ENCODE assay signal across 7 mouse cellular contexts in genomic region chrX:102215356-102215755, GRCm38 (mm10). TPM values are rescaled to one million over a fixed set of nuclear protein-coding genes. Genes with fewer than 3 reads are reported as not detected.
DNase-seq lines count a peak whose midpoint lies in the region; ATAC-seq and TF ChIP-seq lines count a peak whose summit lies in the region.
"Not testable (repeated sequence)": the region's sequence is repeated elsewhere in the genome, so short reads cannot be mapped to it uniquely, and the experiment has no call there.

No protein-coding gene starts in this region.

- H3K4me3 ChIP-seq in heart, postnatal 0 days (ENCODE audit: low read depth, low read length): not testable (repeated sequence)

- not testable (repeated sequence) for ATAC-seq in heart, postnatal 0 days (ENCODE audit: insufficient read depth, low read depth)

- not testable (repeated sequence) for H3K4me1 ChIP-seq in heart, postnatal 0 days (ENCODE audit: control insufficient read depth, insufficient read depth)

- not testable (repeated sequence) for H3K27ac ChIP-seq in heart, postnatal 0 days (ENCODE audit: low read depth)

- H3K9me3 ChIP-seq in heart, postnatal 0 days (replicated peaks; ENCODE audit: control insufficient read depth, low read length): not testable (repeated sequence)

- not testable (repeated sequence) for H3K9ac ChIP-seq in heart, postnatal 0 days (replicated peaks; ENCODE audit: low read depth, low read length)

- not testable (repeated sequence) for H3K27me3 ChIP-seq in heart, postnatal 0 days (ENCODE audit: control insufficient read depth, insufficient read depth, low read length)

- H3K36me3 ChIP-seq in heart, postnatal 0 days (replicated peaks; ENCODE audit: control insufficient read depth, insufficient read depth, low read length): not testable (repeated sequence)

- TF ChIP-seq CTCF in heart, postnatal 0 days (IDR thresholded peaks at IDR 0.05; ENCODE audit: low read depth): peak; percentile 27; the same call in 1 of the 2 replicates

- WGBS in heart, postnatal 0 days: 38% methylated on average over 9 of the region's 9 CpGs

- H3K4me2 ChIP-seq in heart, postnatal 0 days (ENCODE audit: low read depth, low read length): not testable (repeated sequence)

- TF ChIP-seq EP300 in heart, postnatal 0 days (IDR thresholded peaks at IDR 0.05; ENCODE audit: low read depth): not testable (repeated sequence)

- DNase-seq in MN1 (ENCODE audit: low spot score): peak; percentile 10
- peak; percentile 9 for DNase-seq in c-Kit-negative CD71-positive TER-119-positive erythroid progenitor cells, embryonic 14.5 days (ENCODE audit: low read depth, low spot score)
- peak; percentile 65 for DNase-seq in embryo, embryonic 10.5 days (ENCODE audit: low spot score)
- DNase-seq in heart, postnatal 0 days (ENCODE audit: low spot score): not testable (repeated sequence)
- DNase-seq in kidney, postnatal 14 days: peak; percentile 5
- DNase-seq in lung, postnatal 10 days: peak; percentile 19
- peak; percentile 17 for DNase-seq in retina, postnatal 7 days (ENCODE audit: low read depth, low spot score)

RNA-seq across cellular contexts. Expression of gene Rps4x, which starts 26.2 kb away (rescaled TPM):
- total RNA-seq in heart, postnatal 0 days (2014; rRNA removed; ENCODE audit: low replicate concordance): 985 and 1,055 TPM in 2 replicates
- 388 and 415 TPM in 2 replicates for polyA plus RNA-seq in heart, postnatal 0 days (2015; fragmentation: Nextera tagmentation; extraction: Ambion mirVana)

RNA-seq across cellular contexts. Expression of gene Cited1, which starts 36.6 kb away (rescaled TPM):
- 163 TPM in 2 replicates for total RNA-seq in heart, postnatal 0 days (2014; rRNA removed; ENCODE audit: low replicate concordance)
- 199 and 208 TPM in 2 replicates for polyA plus RNA-seq in heart, postnatal 0 days (2015; fragmentation: Nextera tagmentation; extraction: Ambion mirVana)

RNA-seq across cellular contexts. Expression of gene Ercc6l, which starts 58.5 kb away (rescaled TPM):
- total RNA-seq in heart, postnatal 0 days (2014; rRNA removed; ENCODE audit: low replicate concordance): 3.7 and 4.9 TPM in 2 replicates
- polyA plus RNA-seq in heart, postnatal 0 days (2015; fragmentation: Nextera tagmentation; extraction: Ambion mirVana): 1.3 and 1.8 TPM in 2 replicates
